Mouse (Mus musculus): Measurements from ENCODE around the gene Incenp. TPM values are rescaled to one million over a fixed set of nuclear protein-coding genes. Genes with fewer than 3 reads are reported as not detected.
"Not testable (repeated sequence)": the region's sequence is repeated elsewhere in the genome, so short reads cannot be mapped to it uniquely, and the experiment has no call there.

The Incenp gene
- total and polyA plus RNA-seq, 2 experiments from 2014 or later = 15.9 to 19.4 TPM

DNA sequence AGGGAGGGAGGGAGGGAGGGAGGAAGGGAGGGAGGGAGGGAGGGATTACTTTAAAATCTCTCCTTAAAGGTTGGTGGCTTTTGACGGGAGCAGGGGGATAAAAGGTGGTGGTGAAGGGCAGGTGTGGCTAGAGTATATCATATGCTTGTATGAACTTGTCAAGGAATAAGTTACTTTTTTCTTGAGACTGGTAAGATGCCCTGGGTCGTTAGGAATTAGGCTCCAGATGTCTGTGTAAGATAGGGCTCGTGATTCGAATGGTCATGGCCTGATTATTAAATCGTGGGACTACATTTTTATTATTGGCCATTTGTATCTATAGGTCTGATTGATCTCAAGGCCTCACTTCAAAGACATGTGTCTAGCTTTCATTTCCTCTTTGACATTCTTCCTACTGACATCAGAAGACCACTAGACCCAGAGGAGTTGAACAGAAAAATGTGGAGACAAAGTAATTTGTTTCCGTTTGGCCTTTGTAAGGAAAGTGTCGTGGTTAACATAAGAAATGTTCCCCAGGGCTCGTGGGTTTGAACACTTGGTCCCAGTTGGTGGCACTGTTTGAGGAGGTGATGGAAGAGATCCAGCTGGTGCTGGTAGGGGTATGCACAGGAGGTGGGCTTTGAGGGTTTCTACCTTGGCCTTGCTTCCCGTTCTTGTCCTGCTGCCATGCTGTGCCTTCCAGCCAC lies 19.0 kb upstream of the Incenp start:
- H3K9ac ChIP-seq = no peak overlapping the region
- no peak for ATAC-seq
- H3K4me2 ChIP-seq (ENCODE audit: low read depth) = no peak overlapping the region
- DNase-seq = no peak
- 62% methylated on average over 9 of the region's 9 CpGs for WGBS
- TF ChIP-seq CTCF (IDR thresholded peaks at IDR 0.05; ENCODE audit: low read depth) = no peak
- no peak overlapping the region for H3K27ac ChIP-seq (ENCODE audit: low read depth, low read length)
- H3K36me3 ChIP-seq (ENCODE audit: insufficient read depth) = no peaks in the 10 kb centered on the region
- no peak overlapping the region for H3K4me3 ChIP-seq (ENCODE audit: low read depth, low read length)
- H3K9me3 ChIP-seq (ENCODE audit: low read length) = no peaks in the 10 kb centered on the region
- H3K4me1 ChIP-seq (ENCODE audit: insufficient read depth) = peaks cover 11% of the 10 kb centered on the region; the same call in 1 of the 2 replicates
- H3K27me3 ChIP-seq (ENCODE audit: insufficient read depth, low read length) = no peaks in the 10 kb centered on the region

- Histone ChIP-seq H3K9ac (no peak overlapping the region), H3K9me3 (ENCODE audit: low read length) (no peaks in the 10 kb centered on the region), H3K4me2 (ENCODE audit: low read depth) (no peak overlapping the region), H3K27me3 (ENCODE audit: insufficient read depth, low read length) (no peaks in the 10 kb centered on the region), H3K27ac (ENCODE audit: low read depth, low read length) (no peak overlapping the region), H3K36me3 (ENCODE audit: insufficient read depth) (no peaks in the 10 kb centered on the region), H3K4me1 (ENCODE audit: insufficient read depth) (peaks cover 11% of the 10 kb centered on the region; the same call in 1 of the 2 replicates), H3K4me3 (ENCODE audit: low read depth, low read length) (no peak overlapping the region)
- DNase-seq (no peak), ATAC-seq (no peak)
- 74% methylated on average over 3 of the region's 4 CpGs for WGBS
- TF ChIP-seq CTCF (IDR thresholded peaks at IDR 0.05; ENCODE audit: low read depth) = no peak
Measured at GRCm38 (mm10) chr19:9917727-9918126, 18.4 kb upstream of the Incenp start.

DNA sequence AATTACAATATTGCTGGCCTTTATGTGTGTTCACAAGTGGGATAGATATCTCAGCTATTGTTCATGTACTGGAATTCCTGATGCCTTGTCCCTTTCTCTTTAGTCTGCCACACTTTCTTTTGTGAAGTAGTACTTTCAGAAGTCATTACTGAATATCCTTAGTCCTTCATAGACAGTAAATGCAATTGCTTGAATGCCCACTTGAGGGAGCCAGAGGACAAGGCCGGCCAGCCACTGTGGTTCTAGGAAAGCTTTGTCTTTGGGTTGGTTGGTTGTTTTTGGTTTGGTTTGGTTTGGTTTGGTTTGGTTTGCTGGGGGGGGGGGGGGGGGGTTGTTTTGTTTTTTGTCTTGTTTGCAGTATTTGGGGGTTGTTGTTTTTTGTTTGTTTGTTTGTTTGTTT lies 16.6 kb upstream of the Incenp start:
- peak; percentile 97 for TF ChIP-seq CTCF (IDR thresholded peaks at IDR 0.05; ENCODE audit: low read depth)
- Histone ChIP-seq H3K36me3 (ENCODE audit: insufficient read depth) (no peaks in the 10 kb centered on the region), H3K27me3 (ENCODE audit: insufficient read depth, low read length) (no peaks in the 10 kb centered on the region), H3K27ac (ENCODE audit: low read depth, low read length) (no peak overlapping the region), H3K4me3 (ENCODE audit: low read depth, low read length) (no peak overlapping the region), H3K4me1 (ENCODE audit: insufficient read depth) (no peaks in the 10 kb centered on the region), H3K9ac (no peak overlapping the region), H3K4me2 (ENCODE audit: low read depth) (no peak overlapping the region), H3K9me3 (ENCODE audit: low read length) (no peaks in the 10 kb centered on the region)
- peak; percentile 84 for ATAC-seq
- 0% methylated on average over 1 of the region's 1 CpGs for WGBS
- peak; percentile 90 for DNase-seq

DNA sequence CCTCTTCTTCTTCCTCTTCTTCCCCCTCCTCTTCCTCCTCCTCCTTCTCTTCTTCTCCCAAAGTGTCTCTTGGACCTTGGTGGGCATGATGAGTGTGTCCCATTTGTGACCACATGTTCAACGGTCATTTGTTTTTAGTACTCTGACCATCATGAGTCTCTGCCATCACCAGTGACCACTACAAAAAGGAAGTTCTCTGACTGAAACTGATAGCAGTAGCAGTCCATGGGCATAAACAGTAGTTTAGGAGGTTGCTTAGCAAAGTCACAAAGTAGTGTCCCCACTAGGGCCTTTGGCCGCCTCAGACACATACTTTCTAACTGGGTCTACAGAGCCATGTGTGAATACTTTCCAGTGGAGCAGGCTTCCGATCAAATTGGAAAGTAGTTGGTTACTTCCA lies 15.0 kb upstream of the Incenp start:
- ATAC-seq (no peak), DNase-seq (no peak)
- TF ChIP-seq CTCF (IDR thresholded peaks at IDR 0.05; ENCODE audit: low read depth) = no peak
- Histone ChIP-seq H3K4me2 (ENCODE audit: low read depth) (no peak overlapping the region), H3K36me3 (ENCODE audit: insufficient read depth) (no peaks in the 10 kb centered on the region), H3K4me1 (ENCODE audit: insufficient read depth) (no peaks in the 10 kb centered on the region), H3K27me3 (ENCODE audit: insufficient read depth, low read length) (no peaks in the 10 kb centered on the region), H3K9me3 (ENCODE audit: low read length) (no peaks in the 10 kb centered on the region), H3K4me3 (ENCODE audit: low read depth, low read length) (no peak overlapping the region), H3K9ac (no peak overlapping the region), H3K27ac (ENCODE audit: low read depth, low read length) (no peak overlapping the region)
- 85% methylated on average over 3 of the region's 3 CpGs for WGBS

DNA sequence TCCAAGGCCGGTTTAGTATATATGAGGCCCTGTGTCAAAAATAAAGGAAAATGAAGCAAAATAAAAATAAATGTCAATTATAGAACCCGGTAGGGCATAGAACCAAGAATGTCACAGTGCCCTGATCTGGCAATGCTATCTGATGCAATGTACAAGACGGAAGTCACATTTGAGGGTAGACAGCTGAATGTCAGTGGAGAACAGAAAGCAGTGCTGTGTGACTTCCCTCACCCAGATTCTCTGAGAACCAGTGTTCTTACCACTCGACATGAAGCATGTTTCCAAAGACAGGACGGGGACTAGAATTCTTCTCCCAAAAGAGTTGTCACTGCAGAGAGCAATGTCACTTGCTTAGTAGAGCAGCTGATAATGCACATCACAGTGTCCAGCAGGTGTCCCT lies 14.4 kb upstream of the Incenp start:
- no peaks in the 10 kb centered on the region for H3K36me3 ChIP-seq (ENCODE audit: insufficient read depth)
- 88% methylated on average over 5 of the region's 5 CpGs for WGBS
- TF ChIP-seq CTCF (IDR thresholded peaks at IDR 0.05; ENCODE audit: low read depth) = no peak
- no peaks in the 10 kb centered on the region for H3K4me1 ChIP-seq (ENCODE audit: insufficient read depth)
- H3K9ac ChIP-seq = no peak overlapping the region
- H3K27ac ChIP-seq (ENCODE audit: low read depth, low read length) = no peak overlapping the region
- DNase-seq (no peak), ATAC-seq (no peak)
- H3K27me3 ChIP-seq (ENCODE audit: insufficient read depth, low read length) = no peaks in the 10 kb centered on the region
- no peak overlapping the region for H3K4me3 ChIP-seq (ENCODE audit: low read depth, low read length)
- H3K4me2 ChIP-seq (ENCODE audit: low read depth) = no peak overlapping the region
- H3K9me3 ChIP-seq (ENCODE audit: low read length) = no peaks in the 10 kb centered on the region

- H3K9ac ChIP-seq = no peak overlapping the region
- no peaks in the 10 kb centered on the region for H3K27me3 ChIP-seq (ENCODE audit: insufficient read depth, low read length)
- peak; percentile 59 for ATAC-seq
- no peaks in the 10 kb centered on the region for H3K4me1 ChIP-seq (ENCODE audit: insufficient read depth)
- H3K27ac ChIP-seq (ENCODE audit: low read depth, low read length) = no peak overlapping the region
- DNase-seq = peak; percentile 82
- peak; percentile 69 for TF ChIP-seq CTCF (IDR thresholded peaks at IDR 0.05; ENCODE audit: low read depth)
- no peaks in the 10 kb centered on the region for H3K36me3 ChIP-seq (ENCODE audit: insufficient read depth)
- 9% methylated on average over 6 of the region's 6 CpGs for WGBS
- H3K4me2 ChIP-seq (ENCODE audit: low read depth) = peak overlapping the region; percentile 32
- no peak overlapping the region for H3K4me3 ChIP-seq (ENCODE audit: low read depth, low read length)
- no peaks in the 10 kb centered on the region for H3K9me3 ChIP-seq (ENCODE audit: low read length)
Measured at GRCm38 (mm10) chr19:9911314-9911754, 12.0 kb upstream of the Incenp start.

DNA sequence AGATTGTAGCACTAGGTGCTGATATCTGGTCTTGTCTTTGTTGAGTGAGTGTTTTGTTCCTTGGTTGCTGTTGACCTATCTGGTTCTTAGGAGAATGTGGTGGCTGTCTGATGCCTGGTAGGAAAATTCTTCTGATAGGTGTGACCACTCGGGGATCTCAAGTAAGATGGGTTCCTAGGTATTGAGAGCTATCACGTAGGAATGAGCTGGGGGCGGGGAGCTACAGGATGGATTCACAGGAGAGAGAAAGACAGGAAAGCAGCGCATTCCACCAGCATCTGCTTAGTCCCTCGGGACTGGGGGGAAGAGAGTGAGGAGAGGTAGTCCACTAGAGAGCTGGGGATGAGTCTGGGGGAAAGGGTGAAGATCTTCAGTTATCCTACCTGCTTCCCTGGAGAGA lies 10.0 kb upstream of the Incenp start:
- no peaks in the 10 kb centered on the region for H3K4me1 ChIP-seq (ENCODE audit: insufficient read depth)
- no peak for DNase-seq
- no peaks in the 10 kb centered on the region for H3K27me3 ChIP-seq (ENCODE audit: insufficient read depth, low read length)
- no peak for ATAC-seq
- H3K4me3 ChIP-seq (ENCODE audit: low read depth, low read length) = no peak overlapping the region
- H3K9me3 ChIP-seq (ENCODE audit: low read length) = no peaks in the 10 kb centered on the region
- H3K36me3 ChIP-seq (ENCODE audit: insufficient read depth) = no peaks in the 10 kb centered on the region
- no peak overlapping the region for H3K9ac ChIP-seq
- no peak for TF ChIP-seq CTCF (IDR thresholded peaks at IDR 0.05; ENCODE audit: low read depth)
- WGBS = 87% methylated on average over 5 of the region's 5 CpGs
- H3K27ac ChIP-seq (ENCODE audit: low read depth, low read length) = no peak overlapping the region
- no peak overlapping the region for H3K4me2 ChIP-seq (ENCODE audit: low read depth)

GRCm38 (mm10) chr19:9900696-9901095 lies 1.3 kb upstream of the Incenp start:
- not testable (repeated sequence) for H3K4me2 ChIP-seq (ENCODE audit: low read depth); H3K4me3 ChIP-seq (ENCODE audit: low read depth, low read length); H3K27me3 ChIP-seq (ENCODE audit: insufficient read depth, low read length); H3K9me3 ChIP-seq (ENCODE audit: low read length); H3K36me3 ChIP-seq (ENCODE audit: insufficient read depth); H3K9ac ChIP-seq; ATAC-seq; DNase-seq; H3K4me1 ChIP-seq (ENCODE audit: insufficient read depth); H3K27ac ChIP-seq (ENCODE audit: low read depth, low read length)
- WGBS = 100% methylated on average over 2 of the region's 2 CpGs
